Mouse (Mus musculus) thymus, postnatal 4 days (tissue): Measurements from ENCODE around the gene Gm43518.

ENCODE experiments used
- DNase-seq: peaks from one replicate; pipeline ENCODE4 v3.0.0; 2021

Gene Gm43518

DNA sequence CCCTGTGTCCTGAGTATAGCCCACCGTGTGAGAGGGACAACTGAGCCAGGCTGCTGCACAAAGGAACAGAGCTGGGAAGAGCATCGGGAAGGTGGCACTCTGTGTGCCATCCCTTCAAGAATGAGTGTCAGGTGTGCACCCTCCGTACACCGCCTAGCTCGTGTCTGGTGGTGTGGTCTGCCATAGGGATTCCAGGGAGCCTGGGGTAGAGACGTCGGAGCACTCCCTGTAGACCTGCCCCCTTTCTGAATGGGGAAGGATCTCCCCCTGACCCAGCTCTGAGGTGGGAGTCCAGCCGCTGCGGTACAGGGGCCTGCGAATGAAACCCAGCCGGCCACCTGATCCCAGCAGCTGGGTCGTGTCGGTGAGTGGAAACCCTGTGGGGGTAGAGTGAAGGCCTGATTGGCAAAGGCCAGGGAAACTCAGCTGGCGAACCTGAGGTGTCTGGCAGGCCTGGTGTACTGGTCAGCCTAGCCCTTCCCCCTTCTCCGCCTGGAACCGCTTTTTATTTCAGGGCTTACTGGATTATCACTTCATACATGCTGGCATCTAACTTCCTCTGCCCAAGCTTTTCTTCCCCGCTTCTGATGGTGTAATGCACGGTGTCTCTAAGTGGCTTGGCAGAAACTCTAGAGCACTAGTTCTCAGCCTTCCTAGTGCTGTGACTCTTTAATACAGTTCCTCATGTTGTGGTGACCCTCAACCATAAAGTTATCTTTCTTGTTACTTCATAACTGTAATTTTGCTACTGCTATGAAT, 52.2 kb downstream of the Gm43518 start:
- DNase-seq, result no peak

DNA sequence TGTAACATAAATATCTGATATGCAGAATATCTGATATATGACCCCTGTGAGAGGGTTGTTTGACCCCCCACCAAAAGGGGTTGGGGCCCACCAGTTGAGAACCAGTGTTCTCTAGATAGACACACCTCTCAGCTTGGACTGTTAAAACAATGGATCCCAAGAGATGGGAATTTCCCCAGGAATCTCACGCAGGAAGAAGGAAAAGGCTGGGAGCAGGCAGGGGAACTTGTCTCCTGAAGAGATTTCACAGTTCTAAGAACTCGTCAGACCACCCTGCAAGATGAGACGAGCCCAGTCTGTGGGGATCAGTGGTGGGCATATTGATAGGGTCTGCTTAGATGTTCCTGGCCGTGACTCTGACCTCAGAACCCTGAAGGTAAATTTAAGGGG, 52.8 kb downstream of the Gm43518 start:
- DNase-seq, result no peak

- DNase-seq, result no peak
Observed at GRCm38 (mm10) chr5:123980521-123981249, 53.5 kb downstream of the Gm43518 start.

DNA sequence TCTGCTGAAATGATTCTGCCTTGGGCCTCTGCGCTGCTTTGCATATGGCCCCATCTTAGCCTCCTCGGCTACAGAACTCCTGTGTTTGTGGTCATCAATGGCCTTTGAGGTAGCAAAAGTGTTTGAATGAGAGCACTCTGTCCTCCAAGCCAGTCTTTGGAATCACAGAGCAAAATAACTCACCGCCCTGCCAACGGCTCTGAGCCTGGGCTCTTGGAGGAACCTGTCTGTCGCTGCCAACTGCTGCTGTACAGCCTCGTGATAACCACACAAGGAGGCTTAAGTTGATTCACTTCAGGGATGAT, 54.0 kb downstream of the Gm43518 start:
- DNase-seq, result no peak

DNA sequence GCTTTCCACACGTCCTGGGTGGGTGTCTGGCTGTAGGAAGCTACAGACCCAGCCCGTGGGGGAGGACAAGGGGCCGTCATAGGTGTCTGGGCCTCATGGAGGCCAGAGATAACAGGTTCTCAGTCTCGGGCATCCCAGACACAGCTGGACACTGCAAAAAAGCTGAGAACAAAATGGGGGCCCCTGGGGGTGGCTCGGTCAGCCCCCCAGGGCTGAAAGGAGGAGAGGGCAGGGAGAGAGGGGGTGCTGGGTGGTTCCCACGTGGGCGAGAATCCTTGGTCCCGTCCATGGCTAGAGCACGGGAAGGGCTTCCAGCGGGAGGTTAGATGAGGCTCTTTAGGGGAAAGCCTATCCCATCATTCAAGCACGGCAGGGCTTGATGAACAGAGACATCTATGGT, 55.6 kb downstream of the Gm43518 start:
- DNase-seq, result no peak

DNA sequence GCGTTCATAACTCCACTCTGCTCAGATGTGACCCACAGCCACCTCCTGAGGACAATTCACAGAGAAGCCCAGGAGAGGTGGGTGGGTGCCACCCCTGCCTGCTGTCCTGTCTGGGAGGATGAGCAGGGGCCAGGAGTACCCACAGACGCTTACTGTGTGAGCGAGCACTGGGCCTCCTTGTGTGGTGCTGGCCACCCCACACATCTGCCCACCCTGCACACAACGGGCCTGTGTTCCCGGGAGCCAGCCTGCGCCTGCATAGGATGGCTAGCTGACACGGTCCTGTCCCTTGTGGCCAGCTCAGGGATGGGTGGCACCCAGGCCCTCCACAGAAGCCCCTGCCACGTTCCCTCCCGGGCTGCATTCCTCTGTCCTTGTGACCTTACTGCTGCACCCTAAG, 58.2 kb downstream of the Gm43518 start:
- no peak for DNase-seq

DNA sequence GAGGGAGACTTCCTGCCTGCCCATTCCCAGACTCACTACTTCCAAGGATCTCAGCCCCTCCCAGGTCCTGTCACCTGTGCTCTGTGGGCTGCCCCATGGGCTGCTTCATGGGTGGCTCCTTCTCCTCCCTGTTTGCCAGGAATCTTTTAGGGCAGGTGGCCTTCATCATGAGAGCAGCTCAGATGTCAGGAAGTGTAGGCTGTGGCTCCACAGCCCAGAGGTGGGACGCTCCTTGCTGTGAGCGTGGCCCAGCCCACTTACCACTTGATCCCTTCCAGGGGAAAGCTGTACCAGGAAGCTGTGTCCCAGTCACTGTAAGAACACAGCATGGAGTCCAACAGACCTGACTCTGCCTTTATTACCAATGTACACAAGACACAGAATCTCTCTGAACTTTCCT, 59.7 kb downstream of the Gm43518 start:
- DNase-seq, result no peak

DNA sequence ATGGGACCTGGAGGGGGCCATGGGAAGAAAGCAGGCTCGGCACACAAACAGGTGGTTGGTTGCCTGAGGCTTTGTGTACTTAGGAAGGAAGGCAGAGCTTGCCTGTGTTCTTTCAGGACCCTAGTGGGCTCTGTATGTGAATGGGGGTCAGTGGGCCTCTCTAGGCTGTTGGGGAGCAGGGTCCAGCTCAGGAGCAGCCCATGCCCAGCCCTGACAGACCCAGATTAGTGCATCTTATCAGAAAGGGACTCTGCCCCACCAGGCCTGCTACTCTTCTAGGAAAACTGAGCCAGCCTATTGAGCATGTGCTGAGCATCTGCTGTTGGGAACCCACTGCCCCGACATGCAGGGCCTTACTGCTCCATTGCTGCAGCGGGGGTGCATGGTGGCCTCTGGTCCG, 60.3 kb downstream of the Gm43518 start:
- no peak for DNase-seq
